ENCODE assay signal across 26 mouse cellular contexts in genomic region chr16:90863468-90864046, GRCm38 (mm10). TPM values are rescaled to one million over a fixed set of nuclear protein-coding genes. Genes with fewer than 3 reads are reported as not detected.
"Had no signal": no experiment of that assay in that cellular context is flagged by ENCODE, and none has a peak within 500 bp of the region (broad histone marks: within the 10 kb centered on the region; RNA-seq: fewer than 3 reads in every experiment).

No protein-coding gene starts in this region.

- H3K4me3 ChIP-seq: gastrocnemius, adult 2 months; heart, embryonic 10.5 days; heart, embryonic 12.5 days; hindbrain, embryonic 10.5 days; hindbrain, embryonic 12.5 days; intestine, embryonic 15.5 days; layer of hippocampus, adult 2 months; left cerebral cortex, adult 2 months; limb, embryonic 10.5 days; limb, embryonic 12.5 days; liver, embryonic 13.5 days; liver, embryonic 15.5 days had no signal

- DNase-seq: gastrocnemius, adult 2 months; gastrocnemius, postnatal 10 days; gastrocnemius, postnatal 25 days; heart, adult 18-20 months; heart, postnatal 10 days; heart, postnatal 4 days; kidney, postnatal 10 days; kidney, postnatal 4 days; liver; liver, embryonic 13.5 days; liver, postnatal 0 days had no signal

- H3K27me3 ChIP-seq: heart, embryonic 12.5 days; hindbrain, embryonic 12.5 days; intestine, embryonic 15.5 days; limb, embryonic 12.5 days had no signal

- ATAC-seq: hindbrain, embryonic 16.5 days; inflammation-experienced regulatory T-cells, adult 6 months; intestine, embryonic 15.5 days; intestine, postnatal 0 days; liver, postnatal 0 days had no signal

- H3K36me3 ChIP-seq: heart, embryonic 10.5 days; heart, embryonic 12.5 days; hindbrain, embryonic 10.5 days; hindbrain, embryonic 12.5 days; intestine, embryonic 15.5 days; limb, embryonic 10.5 days; limb, embryonic 12.5 days; liver, embryonic 13.5 days; liver, embryonic 15.5 days had no signal

- H3K27ac ChIP-seq: gastrocnemius, adult 2 months; hindbrain, embryonic 10.5 days; hindbrain, embryonic 12.5 days; hindbrain, embryonic 14.5 days; intestine, embryonic 15.5 days; layer of hippocampus, adult 2 months; left cerebral cortex, adult 2 months; limb, embryonic 12.5 days; liver, embryonic 13.5 days; liver, embryonic 15.5 days had no signal

- H3K4me1 ChIP-seq: intestine, embryonic 15.5 days; liver, embryonic 13.5 days; liver, embryonic 15.5 days had no signal

- H3K9ac ChIP-seq: heart, embryonic 12.5 days; hindbrain, embryonic 12.5 days; hindbrain, embryonic 14.5 days; intestine, embryonic 15.5 days; limb, embryonic 12.5 days; liver, embryonic 13.5 days; liver, embryonic 15.5 days; liver, postnatal 0 days had no signal

- H3K9me3 ChIP-seq: heart, embryonic 10.5 days; heart, embryonic 12.5 days; hindbrain, embryonic 10.5 days; hindbrain, embryonic 12.5 days; intestine, embryonic 15.5 days; limb, embryonic 10.5 days; limb, embryonic 12.5 days; liver, embryonic 13.5 days; liver, embryonic 15.5 days had no signal

- H3K4me2 ChIP-seq: heart, embryonic 12.5 days; hindbrain, embryonic 12.5 days; hindbrain, embryonic 14.5 days; intestine, embryonic 15.5 days; limb, embryonic 12.5 days; liver, embryonic 13.5 days; liver, embryonic 15.5 days had no signal

RNA-seq across cellular contexts. Expression of gene Eva1c, which starts 37.0 kb away (rescaled TPM):
- total RNA-seq: granulocyte monocyte progenitor cell, adult 5-6 weeks had no signal
- polyA plus RNA-seq: inflammation-experienced regulatory T-cells, adult 6 months had no signal
